ENCODE assay signal across 9 mouse cellular contexts in the genomic region with DNA sequence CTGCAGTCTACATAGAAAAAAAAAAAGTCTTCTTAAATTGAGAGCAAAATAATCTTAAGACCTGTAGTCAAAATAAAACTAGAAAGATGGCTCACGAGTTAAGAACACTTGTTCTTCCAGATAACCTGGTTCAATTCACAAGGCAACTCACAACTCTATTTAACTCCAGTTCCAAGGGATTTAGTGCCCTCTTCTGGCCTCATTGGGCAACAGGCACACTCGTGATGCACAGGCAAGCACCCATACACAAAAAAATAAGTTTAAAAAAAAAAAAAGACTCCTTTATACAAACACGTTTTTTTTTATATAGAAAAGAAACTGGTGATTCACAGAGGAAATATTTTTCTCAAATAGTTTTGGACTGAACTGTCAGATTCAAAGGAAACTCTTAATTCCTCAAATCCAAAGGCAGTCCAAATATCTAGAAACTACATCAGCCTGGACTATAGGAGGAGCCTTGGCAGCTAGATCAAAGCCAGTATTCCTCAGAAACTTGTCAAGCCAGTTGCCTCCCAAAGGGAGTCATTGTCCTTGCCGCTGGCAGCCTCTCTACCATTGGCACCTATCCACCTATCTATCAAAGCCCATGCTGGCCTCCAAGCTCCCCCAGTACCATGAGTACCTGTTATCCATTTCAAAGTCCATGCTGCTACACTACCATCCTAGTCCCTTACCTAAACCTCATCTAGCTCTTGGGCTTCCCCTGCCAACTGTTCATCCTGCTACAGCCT. TPM values are rescaled to one million over a fixed set of nuclear protein-coding genes. Genes with fewer than 3 reads are reported as not detected.
DNase-seq lines count a peak whose midpoint lies in the region; ATAC-seq lines count a peak whose summit lies in the region.
"Had no signal": no experiment of that assay in that cellular context is flagged by ENCODE, and none has a peak within 500 bp of the region (broad histone marks: within the 10 kb centered on the region; RNA-seq: fewer than 3 reads in every experiment).

No protein-coding gene starts in this region.

- no peak overlapping the region for H3K4me2 ChIP-seq in kidney, embryonic 16.5 days (replicated peaks; ENCODE audit: low read depth, low read length)

- WGBS in kidney, embryonic 16.5 days, result 81% methylated on average over 4 of the region's 4 CpGs

- peak; percentile 13 for DNase-seq in kidney, adult 9 months
- DNase-seq in 416B (ENCODE audit: low read depth), result peak; percentile 57
- DNase-seq in MEL-GATA-1-ER (ENCODE audit: extremely low read depth, low read depth), result peak; percentile 42
- no peak for DNase-seq in right cerebral cortex, postnatal 4 days
- DNase-seq in right cerebral cortex, postnatal 14 days, result no peak

- H3K9me3 ChIP-seq in kidney, embryonic 16.5 days (ENCODE audit: low read length), result peaks cover 5% of the 10 kb centered on the region; the same call in 1 of the 2 replicates

- H3K4me3 ChIP-seq in kidney, embryonic 16.5 days (ENCODE audit: low read length), result no peak overlapping the region
- H3K4me3 ChIP-seq: myocyte had no signal

- ATAC-seq in kidney, embryonic 16.5 days (ENCODE audit: low FRiP score, low TSS enrichment), result no peak
- ATAC-seq in erythroblast, adult 5-6 weeks (replicated peaks; ENCODE audit: low FRiP score, poor library complexity, severe bottlenecking), result peak; percentile 87
- no peak for ATAC-seq in monocyte, adult 5-6 weeks (replicated peaks; ENCODE audit: insufficient number of reproducible peaks, low FRiP score, low TSS enrichment, poor library complexity, severe bottlenecking)

- H3K9ac ChIP-seq in kidney, embryonic 16.5 days (replicated peaks; ENCODE audit: low read length), result no peak overlapping the region

- peaks cover 53% of the 10 kb centered on the region for H3K36me3 ChIP-seq in kidney, embryonic 16.5 days (ENCODE audit: insufficient read depth, low read length)

- no peaks in the 10 kb centered on the region for H3K27me3 ChIP-seq in kidney, embryonic 16.5 days (ENCODE audit: insufficient read depth, low read length)

- H3K4me1 ChIP-seq in kidney, embryonic 16.5 days (ENCODE audit: insufficient read depth, low read length), result no peaks in the 10 kb centered on the region

- no peak overlapping the region for H3K27ac ChIP-seq in kidney, embryonic 16.5 days (ENCODE audit: low read length)

RNA-seq across cellular contexts. Expression of a gene that starts 28.5 kb away (rescaled TPM):
- 57.3 and 58.7 TPM in 2 replicates for polyA plus RNA-seq in kidney, embryonic 16.5 days (2015; fragmentation: Nextera tagmentation; extraction: Ambion mirVana)
- 49.4 and 67.3 TPM in 2 replicates for total RNA-seq in erythroblast, adult 5-6 weeks (2015; ENCODE audit: low replicate concordance)
- 59.6 and 168 TPM in 2 replicates for total RNA-seq in erythroblast, adult 5-6 weeks (2017; ENCODE audit: low replicate concordance)
- 188 to 284 TPM (median 196 TPM) in 3 replicates for total RNA-seq in monocyte, adult 5-6 weeks (2017)

Comparison
In these comparisons a context has a peak if more than half of its experiments do, and no peak if none do; other contexts are left out.
1. DNase-seq: peak in kidney, adult 9 months (single experiment), 416B (single experiment) and MEL-GATA-1-ER (single experiment); none in right cerebral cortex, postnatal 4 days (single experiment) and right cerebral cortex, postnatal 14 days (single experiment).